Mouse (Mus musculus) lung, adult 2 months (tissue): ENCODE measurements around the gene 2810004N23Rik.

Experiments
- CTCF ChIP-seq: fragments of 200-500 bp; IDR thresholded peaks from 2 replicates; pipeline ENCODE4 v1.5.1; 2011; ENCODE audit warnings: mild to moderate bottlenecking, low read length, control low read depth; ENCODE audit not compliant: insufficient read depth
- POLR2A ChIP-seq: fragments of 200-500 bp; IDR thresholded peaks from 2 replicates; pipeline ENCODE4 v1.6.1; 2011; ENCODE audit warnings: low read depth, mild to moderate bottlenecking, control low read depth, low read length, borderline replicate concordance; ENCODE audit errors: extremely low read depth

- TF ChIP-seq CTCF, result no peak
- no peak for TF ChIP-seq POLR2A
Measured at GRCm38 (mm10) chr8:124837956-124838355, 25.0 kb downstream of the 2810004N23Rik start.
